In the genomic region with DNA sequence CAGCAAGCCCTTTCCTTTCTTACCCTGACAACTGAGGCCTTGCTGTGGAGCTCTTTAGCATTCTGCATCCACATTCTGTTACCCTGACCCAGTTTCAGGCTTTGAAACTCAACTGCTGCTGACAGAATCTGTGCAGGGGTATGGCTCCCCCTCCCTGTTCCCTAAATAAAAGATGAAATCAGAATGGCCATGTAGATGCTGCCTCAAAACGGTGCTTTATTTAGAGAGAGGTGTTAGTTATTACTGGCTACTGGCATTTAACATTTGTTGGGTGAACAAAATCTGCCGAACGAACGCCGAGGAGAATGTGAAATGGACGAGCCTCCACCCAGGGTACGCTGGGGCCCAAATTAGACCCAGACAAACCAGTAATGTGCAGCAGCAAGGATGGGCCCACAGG, we compare ENCODE assay signal across 15 mouse cellular contexts.
A peak's percentile ranks its signal among the peaks of the same experiment; 100 is the strongest.
DNase-seq lines count a peak whose midpoint lies in the region; ATAC-seq lines count a peak whose summit lies in the region.
"Had no signal": no experiment of that assay in that cellular context is flagged by ENCODE, and none has a peak within 500 bp of the region (broad histone marks: within the 10 kb centered on the region; RNA-seq: fewer than 3 reads in every experiment).

No protein-coding gene starts in this region.

- H3K36me3 ChIP-seq in hindbrain, embryonic 15.5 days: no peaks in the 10 kb centered on the region
- no peaks in the 10 kb centered on the region for H3K36me3 ChIP-seq in hindbrain, embryonic 14.5 days (replicated peaks; ENCODE audit: control insufficient read depth, insufficient read depth)
- H3K36me3 ChIP-seq in neural tube, embryonic 13.5 days: no peaks in the 10 kb centered on the region
- H3K36me3 ChIP-seq in hindbrain, embryonic 16.5 days (ENCODE audit: control insufficient read depth, insufficient read depth, low read length): no peaks in the 10 kb centered on the region
- H3K36me3 ChIP-seq in neural tube, embryonic 15.5 days: no peaks in the 10 kb centered on the region
- H3K36me3 ChIP-seq: liver, embryonic 15.5 days; stomach, embryonic 15.5 days had no signal

- H3K4me2 ChIP-seq in hindbrain, embryonic 15.5 days: no peak overlapping the region
- H3K4me2 ChIP-seq in hindbrain, embryonic 14.5 days (replicated peaks): no peak overlapping the region
- no peak overlapping the region for H3K4me2 ChIP-seq in neural tube, embryonic 13.5 days
- no peak overlapping the region for H3K4me2 ChIP-seq in hindbrain, embryonic 16.5 days (ENCODE audit: low read length)
- H3K4me2 ChIP-seq in neural tube, embryonic 15.5 days: no peak overlapping the region
- H3K4me2 ChIP-seq: liver, embryonic 15.5 days; stomach, embryonic 15.5 days had no signal

- no peak overlapping the region for H3K4me3 ChIP-seq in hindbrain, embryonic 15.5 days
- no peak overlapping the region for H3K4me3 ChIP-seq in hindbrain, embryonic 14.5 days (replicated peaks; ENCODE audit: low read length)
- H3K4me3 ChIP-seq in neural tube, embryonic 13.5 days: no peak overlapping the region
- no peak overlapping the region for H3K4me3 ChIP-seq in hindbrain, embryonic 16.5 days (ENCODE audit: low read length)
- no peak overlapping the region for H3K4me3 ChIP-seq in neural tube, embryonic 15.5 days (replicated peaks)
- H3K4me3 ChIP-seq: liver, embryonic 15.5 days; stomach, embryonic 15.5 days had no signal

- 78% methylated on average over 7 of the region's 7 CpGs for WGBS in hindbrain, embryonic 15.5 days
- 84% methylated on average over 7 of the region's 7 CpGs for WGBS in hindbrain, embryonic 14.5 days
- 88% methylated on average over 7 of the region's 7 CpGs for WGBS in neural tube, embryonic 13.5 days
- WGBS in hindbrain, embryonic 16.5 days: 74% methylated on average over 7 of the region's 7 CpGs
- WGBS in neural tube, embryonic 15.5 days: 81% methylated on average over 7 of the region's 7 CpGs

- no peak overlapping the region for H3K9ac ChIP-seq in hindbrain, embryonic 15.5 days
- no peak overlapping the region for H3K9ac ChIP-seq in hindbrain, embryonic 14.5 days
- no peak overlapping the region for H3K9ac ChIP-seq in neural tube, embryonic 13.5 days
- H3K9ac ChIP-seq in hindbrain, embryonic 16.5 days (ENCODE audit: low read depth, low read length): peak overlapping the region; percentile 8; the same call in 1 of the 2 replicates
- no peak overlapping the region for H3K9ac ChIP-seq in neural tube, embryonic 15.5 days (replicated peaks)
- H3K9ac ChIP-seq: liver, embryonic 15.5 days; stomach, embryonic 15.5 days had no signal

- H3K27me3 ChIP-seq in hindbrain, embryonic 15.5 days: no peaks in the 10 kb centered on the region
- no peaks in the 10 kb centered on the region for H3K27me3 ChIP-seq in hindbrain, embryonic 14.5 days (ENCODE audit: control insufficient read depth, insufficient read depth, low read length)
- H3K27me3 ChIP-seq in neural tube, embryonic 13.5 days: no peaks in the 10 kb centered on the region
- H3K27me3 ChIP-seq in hindbrain, embryonic 16.5 days (replicated peaks; ENCODE audit: control insufficient read depth, insufficient read depth, low read length): no peaks in the 10 kb centered on the region
- H3K27me3 ChIP-seq in neural tube, embryonic 15.5 days (replicated peaks): no peaks in the 10 kb centered on the region
- H3K27me3 ChIP-seq: liver, embryonic 15.5 days; stomach, embryonic 15.5 days had no signal

- no peak for ATAC-seq in hindbrain, embryonic 15.5 days (ENCODE audit: low FRiP score, low read depth)
- no peak for ATAC-seq in hindbrain, embryonic 14.5 days (ENCODE audit: low FRiP score)
- ATAC-seq in neural tube, embryonic 13.5 days (ENCODE audit: low read depth): no peak
- ATAC-seq in hindbrain, embryonic 16.5 days: no peak
- ATAC-seq in neural tube, embryonic 15.5 days (ENCODE audit: low FRiP score): no peak

- H3K4me1 ChIP-seq in hindbrain, embryonic 15.5 days (replicated peaks): peaks cover 49% of the 10 kb centered on the region
- H3K4me1 ChIP-seq in hindbrain, embryonic 14.5 days (replicated peaks; ENCODE audit: control insufficient read depth, insufficient read depth, low read length): peaks cover 50% of the 10 kb centered on the region
- H3K4me1 ChIP-seq in neural tube, embryonic 13.5 days (replicated peaks): peaks cover 50% of the 10 kb centered on the region
- peaks cover 36% of the 10 kb centered on the region for H3K4me1 ChIP-seq in hindbrain, embryonic 16.5 days (ENCODE audit: control insufficient read depth, insufficient read depth, low read depth, low read length)
- H3K4me1 ChIP-seq in neural tube, embryonic 15.5 days: peaks cover 43% of the 10 kb centered on the region
- H3K4me1 ChIP-seq: liver, embryonic 15.5 days had no signal

- no peak for DNase-seq in hindbrain, embryonic 14.5 days (ENCODE audit: low spot score)
- DNase-seq in neural tube, embryonic 10.5 days (ENCODE audit: extremely low spot score, low spot score): no peak
- DNase-seq in embryo, embryonic 9.5 days (ENCODE audit: extremely low spot score): no peak
- no peak for DNase-seq in adrenal gland, postnatal 14 days
- DNase-seq: cerebellum, adult 11-12 months; gastrocnemius, postnatal 14 days; kidney, adult 11 months; lung, postnatal 14 days; thymus, postnatal 36 days had no signal

- H3K27ac ChIP-seq in hindbrain, embryonic 15.5 days (replicated peaks): peak overlapping the region; percentile 47
- no peak overlapping the region for H3K27ac ChIP-seq in hindbrain, embryonic 14.5 days
- peak overlapping the region; percentile 33; the same call in 1 of the 2 replicates for H3K27ac ChIP-seq in neural tube, embryonic 13.5 days (replicated peaks)
- peak overlapping the region; percentile 61 for H3K27ac ChIP-seq in hindbrain, embryonic 16.5 days (ENCODE audit: low read depth, low read length)
- H3K27ac ChIP-seq in neural tube, embryonic 15.5 days (replicated peaks): peak overlapping the region; percentile 63
- H3K27ac ChIP-seq: liver, embryonic 15.5 days had no signal

- H3K9me3 ChIP-seq in hindbrain, embryonic 15.5 days: no peaks in the 10 kb centered on the region
- no peaks in the 10 kb centered on the region for H3K9me3 ChIP-seq in hindbrain, embryonic 14.5 days (ENCODE audit: control insufficient read depth, low read length)
- H3K9me3 ChIP-seq in neural tube, embryonic 13.5 days: no peaks in the 10 kb centered on the region
- no peaks in the 10 kb centered on the region for H3K9me3 ChIP-seq in hindbrain, embryonic 16.5 days (ENCODE audit: control insufficient read depth, low read length)
- H3K9me3 ChIP-seq in neural tube, embryonic 15.5 days (replicated peaks): no peaks in the 10 kb centered on the region
- H3K9me3 ChIP-seq: liver, embryonic 15.5 days; stomach, embryonic 15.5 days had no signal
